Mouse (Mus musculus): ENCODE data around the gene Lingo3. TPM values are rescaled to one million over a fixed set of nuclear protein-coding genes. Genes with fewer than 3 reads are reported as not detected.
A peak's percentile ranks its signal among the peaks of the same experiment; 100 is the strongest.
"Not testable (repeated sequence)": the region's sequence is repeated elsewhere in the genome, so short reads cannot be mapped to it uniquely, and the experiment has no call there.

The Lingo3 gene
- polyA plus RNA-seq, 1 experiment, result 29.4 TPM

GRCm38 (mm10) chr10:80826151-80827062 lies 17.4 kb downstream of the Lingo3 start, which contains the start of gene Oaz1:
TSS of gene Oaz1 (plus strand) at chr10:80826656.
- Histone ChIP-seq H3K4me3 (ENCODE audit: insufficient read depth, low read length) (peak within 1 kb of the TSS; percentile 74), H3K4me1 (ENCODE audit: control insufficient read depth, insufficient read depth, low read length) (0 out of 2 replicates have a peak, but pooled peaks cover 2% of the 10 kb centered on the region), H3K27ac (ENCODE audit: insufficient read depth, low read length) (peak within 1 kb of the TSS; percentile 97)
- TF ChIP-seq CTCF (IDR thresholded peaks at IDR 0.05; ENCODE audit: extremely low read depth, insufficient read depth, low read length) (no peak), POLR2A (IDR thresholded peaks at IDR 0.05; ENCODE audit: extremely low read depth, insufficient read depth, low read length) (peak; percentile 95)

GRCm38 (mm10) chr10:80824827-80825226 lies 19.0 kb downstream of the Lingo3 start:
- no peak overlapping the region for H3K4me3 ChIP-seq (ENCODE audit: insufficient read depth, low read length)
- no peak overlapping the region for H3K27ac ChIP-seq (ENCODE audit: insufficient read depth, low read length)
- TF ChIP-seq POLR2A (IDR thresholded peaks at IDR 0.05; ENCODE audit: extremely low read depth, insufficient read depth, low read length), result no peak
- H3K4me1 ChIP-seq (ENCODE audit: control insufficient read depth, insufficient read depth, low read length), result 0 out of 2 replicates have a peak, but pooled peaks cover 2% of the 10 kb centered on the region

GRCm38 (mm10) chr10:80823847-80824643 lies 19.8 kb downstream of the Lingo3 start:
- Histone ChIP-seq H3K4me1 (ENCODE audit: control insufficient read depth, insufficient read depth, low read length) (0 out of 2 replicates have a peak, but pooled peaks cover 2% of the 10 kb centered on the region), H3K27ac (ENCODE audit: insufficient read depth, low read length) (no peak overlapping the region), H3K4me3 (ENCODE audit: insufficient read depth, low read length) (no peak overlapping the region)
- no peak for TF ChIP-seq CTCF (IDR thresholded peaks at IDR 0.05; ENCODE audit: extremely low read depth, insufficient read depth, low read length)
- no peak for TF ChIP-seq POLR2A (IDR thresholded peaks at IDR 0.05; ENCODE audit: extremely low read depth, insufficient read depth, low read length)

DNA sequence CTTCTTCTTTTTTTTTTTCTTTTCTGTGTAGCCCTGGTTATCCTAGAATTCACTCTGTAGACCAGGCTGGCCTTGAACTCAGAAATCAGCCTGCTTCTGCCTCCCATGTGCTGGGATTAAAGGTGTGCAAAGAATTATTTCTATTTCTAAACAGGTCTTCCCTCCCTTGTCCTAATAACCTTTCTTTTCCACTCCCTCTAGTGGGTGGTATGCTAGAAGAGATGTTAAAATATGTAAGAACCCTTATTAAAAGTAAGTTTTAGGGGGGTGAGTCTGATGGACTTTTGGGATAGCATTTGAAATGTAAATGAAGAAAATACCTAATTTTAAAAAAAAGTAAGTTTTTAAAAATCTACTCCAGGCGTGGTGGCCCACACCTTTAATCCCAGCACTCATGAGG lies 20.5 kb downstream of the Lingo3 start:
- Histone ChIP-seq H3K27ac (ENCODE audit: insufficient read depth, low read length) (no peak overlapping the region), H3K4me3 (ENCODE audit: insufficient read depth, low read length) (no peak overlapping the region), H3K4me1 (ENCODE audit: control insufficient read depth, insufficient read depth, low read length) (0 out of 2 replicates have a peak, but pooled peaks cover 2% of the 10 kb centered on the region)
- TF ChIP-seq POLR2A (IDR thresholded peaks at IDR 0.05; ENCODE audit: extremely low read depth, insufficient read depth, low read length) (no peak), CTCF (IDR thresholded peaks at IDR 0.05; ENCODE audit: extremely low read depth, insufficient read depth, low read length) (no peak)

DNA sequence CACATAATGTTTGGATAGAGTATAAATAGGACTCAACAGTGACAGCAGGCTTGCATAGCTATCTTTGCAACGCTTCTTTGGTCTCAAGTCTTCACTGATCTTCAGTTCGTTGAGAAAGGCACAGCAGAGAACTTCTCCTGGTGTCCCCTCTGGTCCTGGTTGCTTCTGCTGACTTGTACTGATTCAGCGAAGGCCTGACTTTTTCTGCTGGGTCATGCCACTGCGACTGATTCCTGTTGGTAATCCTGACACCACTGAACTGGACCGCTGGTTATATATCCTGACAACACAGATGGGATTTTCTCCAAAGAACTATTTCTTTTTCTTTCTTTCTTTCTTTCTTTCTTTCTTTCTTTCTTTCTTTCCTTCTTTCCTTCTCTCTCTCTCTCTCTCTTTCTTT lies 21.3 kb downstream of the Lingo3 start:
- no peak overlapping the region for H3K27ac ChIP-seq (ENCODE audit: insufficient read depth, low read length)
- TF ChIP-seq POLR2A (IDR thresholded peaks at IDR 0.05; ENCODE audit: extremely low read depth, insufficient read depth, low read length) (no peak), CTCF (IDR thresholded peaks at IDR 0.05; ENCODE audit: extremely low read depth, insufficient read depth, low read length) (no peak)
- H3K4me1 ChIP-seq (ENCODE audit: control insufficient read depth, insufficient read depth, low read length), result no peaks in the 10 kb centered on the region
- H3K4me3 ChIP-seq (ENCODE audit: insufficient read depth, low read length), result no peak overlapping the region

DNA sequence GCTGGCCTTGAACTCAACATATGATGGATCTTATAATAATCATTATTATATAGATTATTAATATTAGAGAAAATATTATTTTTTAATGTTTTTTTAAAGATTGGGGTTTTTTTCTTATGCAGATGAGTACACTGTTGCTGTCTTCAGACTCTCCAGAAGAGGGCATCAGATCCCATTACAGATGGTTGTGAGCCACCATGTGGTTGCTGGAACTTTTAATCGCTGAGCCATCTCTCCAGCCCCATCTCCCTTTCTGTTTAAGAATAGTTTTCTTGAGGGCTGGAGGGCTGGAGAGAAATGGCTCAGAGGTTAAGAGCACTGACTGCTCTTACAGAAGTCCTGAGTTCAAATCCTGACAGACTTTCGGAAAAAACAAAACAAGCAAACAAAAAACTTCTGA lies 21.8 kb downstream of the Lingo3 start:
- TF ChIP-seq POLR2A (IDR thresholded peaks at IDR 0.05; ENCODE audit: extremely low read depth, insufficient read depth, low read length) (no peak), CTCF (IDR thresholded peaks at IDR 0.05; ENCODE audit: extremely low read depth, insufficient read depth, low read length) (peak; percentile 46)
- H3K4me3 ChIP-seq (ENCODE audit: insufficient read depth, low read length), result no peak overlapping the region
- no peaks in the 10 kb centered on the region for H3K4me1 ChIP-seq (ENCODE audit: control insufficient read depth, insufficient read depth, low read length)
- H3K27ac ChIP-seq (ENCODE audit: insufficient read depth, low read length), result no peak overlapping the region

GRCm38 (mm10) chr10:80819406-80819805 lies 24.4 kb downstream of the Lingo3 start:
- TF ChIP-seq CTCF (IDR thresholded peaks at IDR 0.05; ENCODE audit: extremely low read depth, insufficient read depth, low read length) (no peak), POLR2A (IDR thresholded peaks at IDR 0.05; ENCODE audit: extremely low read depth, insufficient read depth, low read length) (no peak)
- H3K4me1 ChIP-seq (ENCODE audit: control insufficient read depth, insufficient read depth, low read length), result no peaks in the 10 kb centered on the region
- no peak overlapping the region for H3K27ac ChIP-seq (ENCODE audit: insufficient read depth, low read length)
- H3K4me3 ChIP-seq (ENCODE audit: insufficient read depth, low read length), result no peak overlapping the region

DNA sequence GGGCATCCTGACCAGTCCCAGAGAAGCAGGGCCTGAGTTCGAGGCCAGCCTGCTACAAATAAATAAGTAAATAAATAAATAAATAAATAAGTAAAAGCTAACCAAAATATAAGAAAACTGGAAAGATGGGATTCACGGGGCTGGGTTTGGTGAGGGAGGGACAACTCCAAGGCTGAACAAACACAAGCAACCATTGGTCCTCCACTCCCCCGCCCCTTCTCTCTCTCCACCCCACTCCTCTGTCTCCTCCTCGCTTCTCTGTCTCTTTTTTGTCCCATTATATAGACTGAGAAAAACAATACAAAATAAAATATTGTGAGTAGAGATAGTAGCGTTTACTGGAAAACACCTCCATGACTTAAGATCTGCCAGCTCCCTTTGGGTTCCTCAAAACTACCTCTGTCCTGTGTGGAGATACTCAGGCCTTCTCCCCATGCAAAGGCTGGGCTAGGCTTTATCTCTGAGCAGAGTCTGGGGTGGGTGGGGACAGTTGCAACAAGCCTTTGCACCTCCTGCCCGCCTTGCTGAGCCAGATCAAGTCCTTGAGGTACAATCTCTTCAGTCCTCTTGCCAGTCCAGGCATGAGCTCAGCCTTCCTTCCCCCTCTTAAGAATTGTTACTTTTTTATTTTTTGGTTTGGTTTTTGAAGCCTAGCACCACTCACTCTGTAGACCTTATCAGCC lies 25.1 kb downstream of the Lingo3 start:
- TF ChIP-seq POLR2A (IDR thresholded peaks at IDR 0.05; ENCODE audit: extremely low read depth, insufficient read depth, low read length) (no peak), CTCF (IDR thresholded peaks at IDR 0.05; ENCODE audit: extremely low read depth, insufficient read depth, low read length) (no peak)
- no peak overlapping the region for H3K4me3 ChIP-seq (ENCODE audit: insufficient read depth, low read length)
- no peaks in the 10 kb centered on the region for H3K4me1 ChIP-seq (ENCODE audit: control insufficient read depth, insufficient read depth, low read length)
- no peak overlapping the region for H3K27ac ChIP-seq (ENCODE audit: insufficient read depth, low read length)

- not testable (repeated sequence) for H3K27ac ChIP-seq (ENCODE audit: insufficient read depth, low read length); H3K4me3 ChIP-seq (ENCODE audit: insufficient read depth, low read length); H3K4me1 ChIP-seq (ENCODE audit: control insufficient read depth, insufficient read depth, low read length)
These were observed 25.9 kb downstream of the Lingo3 start for GRCm38 (mm10) chr10:80817955-80818354.

Data from cortical plate, adult 2 months (tissue).